Mouse (Mus musculus) MEL (cell line): ENCODE measurements around the gene Prkcd. TPM values are rescaled to one million over a fixed set of nuclear protein-coding genes. Genes with fewer than 3 reads are reported as not detected.

Experiments
- DNase-seq: peaks from one replicate; pipeline ENCODE4 v3.0.0; 2011; ENCODE audit warnings: low read depth, low spot score
- H3K27ac ChIP-seq: 2 replicates; pipeline ENCODE4 v1.5.1; 2012; ENCODE audit warnings: low read depth, mild to moderate bottlenecking, control low read depth, low read length, moderate library complexity; ENCODE audit not compliant: control insufficient read depth
- H3K27me3 ChIP-seq, 2 experiments: fragments of 150-350 bp in 1 of 2; sonication (generic) in 1 of 2; 2 replicates each; pipeline ENCODE4 v1.6.1; 2012; ENCODE audit warnings: low read length in 2 of 2, mild to moderate bottlenecking in 2 of 2, improper control_type of control experiment in 1 of 2, moderate library complexity in 1 of 2; ENCODE audit not compliant: insufficient read depth in 2 of 2, control insufficient read depth in 1 of 2
- H3K36me3 ChIP-seq, 2 experiments: 2 replicates each; pipeline ENCODE4 v1.6.1; 2012 to 2014; ENCODE audit warnings: low read length in 2 of 2, improper control_type of control experiment in 1 of 2, inconsistent platforms in 1 of 2, mild to moderate bottlenecking in 1 of 2; ENCODE audit not compliant: insufficient read depth in 2 of 2, control insufficient read depth in 1 of 2
- H3K4me1 ChIP-seq, 2 experiments: fragments of 150-350 bp in 1 of 2; sonication (generic) in 1 of 2; 2 replicates each; pipeline ENCODE4 v1.6.1; 2012; ENCODE audit warnings: low read length in 2 of 2, improper control_type of control experiment in 1 of 2, mild to moderate bottlenecking in 1 of 2; ENCODE audit not compliant: insufficient read depth in 2 of 2, control insufficient read depth in 1 of 2
- H3K4me3 ChIP-seq, 2 experiments: fragments of 150-350 bp in 1 of 2; sonication (generic) in 1 of 2; 2 replicates each; pipeline ENCODE4 v1.5.1; 2012; ENCODE audit warnings: low read depth in 2 of 2, low read length in 2 of 2, mild to moderate bottlenecking in 2 of 2, moderate library complexity in 2 of 2, control low read depth in 1 of 2, improper control_type of control experiment in 1 of 2; ENCODE audit not compliant: control insufficient read depth in 1 of 2, insufficient read depth in 1 of 2
- H3K79me2 ChIP-seq: 2 replicates; pipeline ENCODE4 v1.6.1; 2012; ENCODE audit warnings: mild to moderate bottlenecking, low read length, moderate library complexity; ENCODE audit not compliant: control insufficient read depth, poor library complexity, insufficient read depth
- H3K9ac ChIP-seq: 2 replicates; pipeline ENCODE4 v1.6.1; 2012; ENCODE audit warnings: low read depth, mild to moderate bottlenecking, control low read depth, low read length, moderate library complexity; ENCODE audit not compliant: control insufficient read depth, poor library complexity, severe bottlenecking
- H3K9me3 ChIP-seq: fragments of 150-350 bp; sonication (generic); replicated peaks from 2 replicates; pipeline ENCODE4 v1.6.1; 2012; ENCODE audit warnings: mild to moderate bottlenecking, low read length, improper control_type of control experiment, moderate library complexity; ENCODE audit not compliant: insufficient read depth
- CHD1 ChIP-seq: IDR thresholded peaks from 2 replicates; pipeline ENCODE4 v1.6.1; 2012; ENCODE audit warnings: low read depth, mild to moderate bottlenecking, inconsistent platforms, low read length, improper control_type of control experiment
- CTCF ChIP-seq, 3 experiments: IDR thresholded peaks in 2 of 3; conservative IDR thresholded peaks in 1 of 3; 2 replicates each; pipeline ENCODE4 v1.5.1; 2011 to 2012; ENCODE audit warnings: low read length in 3 of 3, low read depth in 2 of 3, mild to moderate bottlenecking in 2 of 3, improper control_type of control experiment in 1 of 3, inconsistent platforms in 1 of 3, mixed read lengths in 1 of 3, moderate library complexity in 1 of 3; ENCODE audit not compliant: control insufficient read depth in 1 of 3, insufficient read depth in 1 of 3, poor library complexity in 1 of 3, severe bottlenecking in 1 of 3
- E2F4 ChIP-seq: IDR thresholded peaks from 2 replicates; pipeline ENCODE4 v1.6.1; 2011; ENCODE audit warnings: low read depth, low read length, improper control_type of control experiment, borderline replicate concordance
- EP300 ChIP-seq, 2 experiments: IDR thresholded peaks; 2 replicates each; pipeline ENCODE4 v1.6.1; 2011; ENCODE audit warnings: improper control_type of control experiment in 2 of 2, low read length in 2 of 2, low read depth in 1 of 2, mild to moderate bottlenecking in 1 of 2
- ETS1 ChIP-seq: IDR thresholded peaks from 2 replicates; pipeline ENCODE4 v1.6.1; 2012; ENCODE audit warnings: low read depth, mild to moderate bottlenecking, inconsistent platforms, low read length, improper control_type of control experiment, moderate library complexity
- GATA1 ChIP-seq: IDR thresholded peaks from 2 replicates; pipeline ENCODE4 v1.6.1; 2011; ENCODE audit warnings: low read depth, low read length, improper control_type of control experiment
- HCFC1 ChIP-seq: IDR thresholded peaks from 2 replicates; pipeline ENCODE4 v1.6.1; 2012; ENCODE audit warnings: low read depth, mild to moderate bottlenecking, inconsistent platforms, low read length, improper control_type of control experiment, moderate library complexity
- JUND ChIP-seq: IDR thresholded peaks from 2 replicates; pipeline ENCODE4 v1.6.1; 2011; ENCODE audit warnings: low read depth, mild to moderate bottlenecking, improper control_type of control experiment, low read length
- MAFK ChIP-seq: IDR thresholded peaks from 2 replicates; pipeline ENCODE4 v1.6.1; 2011; ENCODE audit warnings: low read depth, mild to moderate bottlenecking, low read length, improper control_type of control experiment, borderline replicate concordance
- MAX ChIP-seq: IDR thresholded peaks from 2 replicates; pipeline ENCODE4 v1.6.1; 2011; ENCODE audit warnings: low read length, improper control_type of control experiment
- MAZ ChIP-seq: IDR thresholded peaks from 2 replicates; pipeline ENCODE4 v1.6.1; 2012; ENCODE audit warnings: low read depth, mild to moderate bottlenecking, inconsistent platforms, low read length, improper control_type of control experiment
- MEF2A ChIP-seq: IDR thresholded peaks from 2 replicates; pipeline ENCODE4 v1.6.1; 2014; ENCODE audit warnings: low read depth, mild to moderate bottlenecking, inconsistent platforms, low read length, improper control_type of control experiment; ENCODE audit not compliant: poor library complexity, insufficient replicate concordance, severe bottlenecking; ENCODE audit errors: extremely low read depth
- MXI1 ChIP-seq: IDR thresholded peaks from 2 replicates; pipeline ENCODE4 v1.6.1; 2011; ENCODE audit warnings: mild to moderate bottlenecking, low read depth, low read length, improper control_type of control experiment
- NELFE ChIP-seq: IDR thresholded peaks from 2 replicates; pipeline ENCODE4 v1.6.1; 2011; ENCODE audit warnings: low read depth, low read length, improper control_type of control experiment
- NRF1 ChIP-seq: IDR thresholded peaks from 2 replicates; pipeline ENCODE4 v1.6.1; 2014; ENCODE audit warnings: low read depth, mild to moderate bottlenecking, inconsistent platforms, low read length, improper control_type of control experiment, moderate library complexity; ENCODE audit not compliant: poor library complexity, insufficient read depth, severe bottlenecking
- RAD21 ChIP-seq: IDR thresholded peaks from 2 replicates; pipeline ENCODE4 v1.6.1; 2011; ENCODE audit warnings: mild to moderate bottlenecking, low read depth, low read length, improper control_type of control experiment
- RCOR1 ChIP-seq: IDR thresholded peaks from 2 replicates; pipeline ENCODE4 v1.6.1; 2012; ENCODE audit warnings: low read depth, mild to moderate bottlenecking, inconsistent platforms, low read length, improper control_type of control experiment
- SMC3 ChIP-seq: IDR thresholded peaks from 2 replicates; pipeline ENCODE4 v1.6.1; 2011; ENCODE audit warnings: low read depth, low read length, improper control_type of control experiment
- TAL1 ChIP-seq: IDR thresholded peaks from 2 replicates; pipeline ENCODE4 v1.6.1; 2012; ENCODE audit warnings: mild to moderate bottlenecking, inconsistent platforms, low read length, moderate library complexity, mixed read lengths
- TBP ChIP-seq: IDR thresholded peaks from 2 replicates; pipeline ENCODE4 v1.8.0; 2011; ENCODE audit warnings: low read depth, low read length, improper control_type of control experiment
- UBTF ChIP-seq: IDR thresholded peaks from 2 replicates; pipeline ENCODE4 v1.6.1; 2012; ENCODE audit warnings: low read depth, mild to moderate bottlenecking, inconsistent platforms, low read length, improper control_type of control experiment, moderate library complexity, borderline replicate concordance; ENCODE audit not compliant: insufficient read depth
- USF2 ChIP-seq, 2 experiments: IDR thresholded peaks; 2 replicates each; pipeline ENCODE4 v1.6.1; 2011 to 2012; ENCODE audit warnings: improper control_type of control experiment in 2 of 2, low read length in 2 of 2, borderline replicate concordance in 1 of 2, inconsistent platforms in 1 of 2, low read depth in 1 of 2, mild to moderate bottlenecking in 1 of 2; ENCODE audit not compliant: insufficient read depth in 1 of 2
- ZMIZ1 ChIP-seq: IDR thresholded peaks from 2 replicates; pipeline ENCODE4 v1.6.1; 2012; ENCODE audit warnings: low read depth, mild to moderate bottlenecking, inconsistent platforms, low read length, improper control_type of control experiment, moderate library complexity
- polyA plus RNA-seq, 2 experiments: library from polyadenylated mRNA; stranded (reverse) in 1 of 2; unstranded in 1 of 2; fragments of >175 nt in 1 of 2; fragments of >200 nt in 1 of 2; gene quantifications; 2 replicates each; pipeline versions ENCODE4 v1.2.1 to v1.2.4; 2012; ENCODE audit warnings: low replicate concordance in 2 of 2, low read depth in 1 of 2; ENCODE audit not compliant: insufficient read length in 2 of 2, insufficient read depth in 1 of 2, missing spikeins in 1 of 2
- total RNA-seq: library from RNA; depleted of rRNA; stranded (reverse); fragments of 300-350 nt; gene quantifications from 2 replicates; pipeline ENCODE4 v1.2.3, GENCODE M21; 2012

The Prkcd gene
- total and polyA plus RNA-seq, 3 experiments, result 33.9 to 72.7 TPM; not detected in 1

DNA sequence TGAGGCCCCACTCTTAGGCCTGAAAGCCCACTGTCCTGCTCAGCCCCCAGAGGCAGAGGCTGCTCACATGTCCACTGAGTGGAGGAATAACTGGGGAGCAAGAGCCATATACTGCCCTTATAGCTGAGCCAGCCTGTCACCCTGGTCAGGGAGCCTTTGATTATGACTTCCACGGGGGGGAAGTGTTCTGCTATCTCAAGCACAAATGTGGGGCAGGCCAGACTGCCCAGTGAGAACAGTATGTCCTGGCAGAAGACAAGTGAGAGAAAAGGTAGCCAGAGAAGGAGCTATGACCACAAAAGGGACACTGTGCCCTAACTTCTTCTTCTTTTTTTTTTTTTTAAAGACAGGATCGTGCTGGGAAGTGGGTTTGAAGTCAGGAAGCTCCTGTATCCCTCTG, 28.9 kb downstream of the Prkcd start:
- Histone ChIP-seq H3K4me1 (no peaks in the 10 kb centered on the region), H3K79me2 (no peaks in the 10 kb centered on the region), H3K4me3 (no peak overlapping the region), H3K27me3 (no peaks in the 10 kb centered on the region), H3K36me3 (peaks cover 0 to 6% of the 10 kb centered on the region in 2 experiments; a peak in 2 of 4 replicates), H3K9ac (no peak overlapping the region), H3K9me3 (no peaks in the 10 kb centered on the region), H3K27ac (no peak overlapping the region)
- no peak for DNase-seq
- TF ChIP-seq MAZ (no peak), TAL1 (no peak), MAFK (no peak), E2F4 (no peak), MEF2A (no peak), UBTF (no peak), GATA1 (no peak), NRF1 (no peak), CHD1 (no peak), MAX (no peak), HCFC1 (no peak), TBP (no peak), CTCF (IDR thresholded peaks at IDR 0.05 in 2 of 3, conservative IDR thresholded peaks at IDR 0.05 in 1 of 3; ENCODE audit: control insufficient read depth in 1 of 3, insufficient read depth in 1 of 3, low read depth in 2 of 3, low read length in 3 of 3, poor library complexity in 1 of 3, severe bottlenecking in 1 of 3) (no peak), ZMIZ1 (no peak)

- no peaks in the 10 kb centered on the region for H3K79me2 ChIP-seq
- no peak overlapping the region for H3K4me3 ChIP-seq
- H3K9ac ChIP-seq, result no peak overlapping the region
- 0 out of 4 replicates have a peak, but pooled peaks cover 0 to 3% of the 10 kb centered on the region in 2 experiments for H3K4me1 ChIP-seq
- H3K9me3 ChIP-seq, result no peaks in the 10 kb centered on the region
- TF ChIP-seq HCFC1 (no peak), ZMIZ1 (no peak), MAFK (no peak), MXI1 (no peak), MAX (no peak), EP300 (IDR thresholded peaks at IDR 0.05; ENCODE audit: low read depth in 1 of 2, low read length in 2 of 2) (no peak), UBTF (no peak), RCOR1 (no peak), E2F4 (no peak), SMC3 (no peak), NELFE (no peak), USF2 (IDR thresholded peaks at IDR 0.05; ENCODE audit: borderline replicate concordance in 1 of 2, insufficient read depth in 1 of 2, low read depth in 1 of 2, low read length in 2 of 2) (no peak), RAD21 (no peak), MAZ (no peak), NRF1 (no peak), ETS1 (no peak), JUND (no peak)
- peaks cover 0 to 3% of the 10 kb centered on the region in 2 experiments; a peak in 2 of 4 replicates for H3K36me3 ChIP-seq
- no peaks in the 10 kb centered on the region for H3K27me3 ChIP-seq
- H3K27ac ChIP-seq, result no peak overlapping the region
- DNase-seq, result no peak
Observed at GRCm38 (mm10) chr14:30596407-30596806, 29.6 kb downstream of the Prkcd start.
